Mouse (Mus musculus) heart, postnatal 0 days (tissue): ENCODE measurements around the gene Lcmt1.

Source experiments
- CTCF ChIP-seq: IDR thresholded peaks from 2 replicates; pipeline ENCODE4 v1.5.1; 2016; ENCODE audit warnings: antibody characterized with exemption, control low read depth, low read depth
- EP300 ChIP-seq: IDR thresholded peaks from 2 replicates; pipeline ENCODE4 v1.6.1; 2016; ENCODE audit warnings: antibody characterized with exemption, low read depth

- TF ChIP-seq EP300 (no peak), CTCF (no peak)
These were observed 72.5 kb downstream of the Lcmt1 start for GRCm38 (mm10) chr7:123442079-123442478.
